Mouse (Mus musculus) erythroblast, adult 5-6 weeks (primary cell): ENCODE data around the gene Pheta1. TPM values are rescaled to one million over a fixed set of nuclear protein-coding genes. Genes with fewer than 3 reads are reported as not detected.

Source experiments
- ATAC-seq: replicated peaks from 2 replicates; pipeline ENCODE4 v1.8.0; 2016; ENCODE audit warnings: moderate number of reproducible peaks, mild to moderate bottlenecking, moderate TSS enrichment, inconsistent platforms; ENCODE audit not compliant: poor library complexity, low FRiP score, severe bottlenecking
- total RNA-seq, 2 experiments: library from RNA; stranded (forward) in 1 of 2; stranded (reverse) in 1 of 2; fragments of 150-400 nt in 1 of 2; fragments of 200-764, 138-1000 nt in 1 of 2; gene quantifications; 2 replicates each; pipeline versions ENCODE4 v1.2.3 to v1.2.4; 2015 to 2017; ENCODE audit warnings: low replicate concordance in 2 of 2

Pheta1 gene
- total RNA-seq, 2 experiments from 2014 or later = 0.19 TPM; not detected in 1

DNA sequence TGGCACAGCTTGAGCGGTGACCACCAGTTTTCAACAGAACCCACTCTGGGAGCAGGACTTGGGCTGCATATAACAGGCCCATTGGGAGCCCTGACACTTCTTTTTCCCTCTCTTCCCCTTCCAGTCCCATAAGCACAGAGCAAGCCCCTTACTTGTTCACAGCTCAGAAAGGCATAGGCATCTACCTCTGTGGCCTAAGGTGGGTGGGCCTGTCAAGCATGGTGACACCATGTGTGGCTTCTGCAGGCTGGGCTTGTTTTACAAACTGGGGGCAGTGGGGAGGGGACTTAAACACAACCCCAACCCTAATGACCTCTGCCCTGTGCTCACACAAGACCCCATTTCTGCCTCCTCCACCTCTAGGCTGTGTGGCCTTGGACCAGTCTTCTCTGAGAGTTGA lies 25.1 kb upstream of the Pheta1 start:
- ATAC-seq = no peak

DNA sequence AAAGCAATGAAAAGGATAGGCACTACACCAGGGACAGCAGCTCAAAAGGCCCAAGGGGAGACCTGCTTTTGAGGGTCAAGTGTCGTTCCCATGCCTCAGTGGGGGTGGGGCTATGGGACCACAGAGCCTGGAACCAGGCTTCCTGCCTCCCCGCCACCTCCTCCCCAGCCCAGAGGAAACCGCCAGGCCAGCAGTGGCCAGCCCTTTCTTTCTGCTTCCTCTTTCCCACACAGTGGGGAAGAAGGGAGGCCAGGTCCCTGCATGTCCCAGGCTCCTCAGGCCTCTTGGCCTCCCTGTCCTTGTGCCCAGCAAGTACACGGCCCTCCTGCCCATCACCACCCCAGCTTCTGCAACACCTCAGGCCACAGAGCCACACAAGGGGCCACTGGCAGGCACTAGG lies 24.7 kb upstream of the Pheta1 start:
- no peak for ATAC-seq

DNA sequence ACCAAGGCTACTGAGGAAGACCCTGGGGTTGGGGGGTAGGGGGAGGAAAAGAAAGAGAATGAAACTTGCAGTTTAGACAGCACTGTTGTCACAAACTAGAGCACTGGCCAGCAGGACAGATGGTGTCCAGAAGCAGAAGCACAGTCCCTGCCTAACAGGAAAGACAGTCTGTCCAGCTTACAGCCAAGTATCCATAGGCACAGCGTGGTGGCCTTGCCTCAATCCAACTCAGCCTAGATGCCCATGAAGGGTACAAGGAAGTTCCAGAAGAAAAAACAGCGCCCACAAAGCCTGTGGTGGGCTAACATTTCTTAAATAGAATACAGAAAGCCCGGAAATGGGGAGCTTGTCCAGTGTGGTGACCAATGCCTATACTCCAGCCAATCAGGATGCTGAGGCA lies 23.2 kb upstream of the Pheta1 start:
- no peak for ATAC-seq

DNA sequence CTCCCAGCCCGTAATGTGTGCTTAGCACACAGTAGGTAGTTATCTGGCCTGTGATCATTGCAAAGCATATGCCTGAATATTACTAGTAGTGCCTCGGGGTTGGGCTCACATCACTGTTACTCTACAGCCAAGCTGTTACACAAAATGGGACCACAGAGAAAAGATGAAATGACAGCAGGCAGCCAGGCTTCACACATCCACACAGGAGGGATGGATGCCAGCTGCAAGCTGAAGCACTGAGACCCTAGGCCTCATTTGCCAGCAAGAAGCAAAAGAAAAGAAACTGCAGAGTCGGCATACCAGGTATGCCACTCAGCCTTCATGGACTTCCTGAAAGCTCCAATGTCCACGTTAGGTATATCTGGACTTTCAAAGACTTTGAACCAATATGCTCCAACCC lies 20.9 kb upstream of the Pheta1 start:
- no peak for ATAC-seq

DNA sequence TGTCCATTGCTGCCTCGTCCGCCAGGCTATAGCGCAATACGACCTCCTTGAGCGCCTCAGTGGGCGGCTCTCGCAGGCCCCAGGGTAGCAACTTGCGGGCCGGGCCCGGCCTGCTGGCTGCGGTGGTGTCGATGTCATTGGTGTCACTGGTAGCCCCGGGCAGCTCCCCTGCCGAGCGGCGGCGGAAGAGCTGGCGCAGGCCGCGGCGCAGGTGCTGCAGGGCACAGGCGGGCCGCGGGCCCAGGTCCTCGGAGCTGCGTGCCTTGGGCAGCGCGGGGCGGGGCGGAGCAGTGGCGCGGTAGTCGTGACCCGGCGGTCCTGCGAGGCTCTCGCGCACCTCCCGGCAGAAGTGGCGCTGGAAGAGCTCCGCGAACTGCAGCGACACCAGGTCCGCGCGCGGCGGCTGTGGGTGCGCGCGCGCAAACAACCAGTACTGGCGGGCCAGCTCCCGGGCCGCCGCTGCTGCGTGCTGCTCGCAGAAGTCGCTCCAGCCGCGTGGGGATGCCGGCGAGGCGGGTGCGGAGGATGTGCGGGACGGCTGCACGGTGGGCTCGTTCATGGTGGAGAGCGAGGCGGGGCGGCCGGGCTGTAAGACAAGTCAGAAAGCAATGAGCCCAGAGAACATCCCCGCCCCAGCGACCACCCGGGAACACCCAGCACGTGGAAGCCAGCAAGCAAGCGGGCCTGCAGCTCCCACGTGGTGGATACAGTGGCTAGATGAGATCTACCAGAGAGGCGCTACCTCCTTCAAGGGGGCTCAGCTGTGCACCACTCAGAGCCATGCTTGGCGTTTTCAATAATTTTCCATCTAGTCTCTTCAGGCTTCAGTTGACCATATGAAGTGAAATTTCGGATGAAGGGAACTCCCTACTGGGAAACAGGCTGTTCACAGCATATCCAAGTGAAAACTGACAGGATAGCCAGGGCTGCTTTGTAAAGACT lies 20.0 kb upstream of the Pheta1 start:
- no peak for ATAC-seq

DNA sequence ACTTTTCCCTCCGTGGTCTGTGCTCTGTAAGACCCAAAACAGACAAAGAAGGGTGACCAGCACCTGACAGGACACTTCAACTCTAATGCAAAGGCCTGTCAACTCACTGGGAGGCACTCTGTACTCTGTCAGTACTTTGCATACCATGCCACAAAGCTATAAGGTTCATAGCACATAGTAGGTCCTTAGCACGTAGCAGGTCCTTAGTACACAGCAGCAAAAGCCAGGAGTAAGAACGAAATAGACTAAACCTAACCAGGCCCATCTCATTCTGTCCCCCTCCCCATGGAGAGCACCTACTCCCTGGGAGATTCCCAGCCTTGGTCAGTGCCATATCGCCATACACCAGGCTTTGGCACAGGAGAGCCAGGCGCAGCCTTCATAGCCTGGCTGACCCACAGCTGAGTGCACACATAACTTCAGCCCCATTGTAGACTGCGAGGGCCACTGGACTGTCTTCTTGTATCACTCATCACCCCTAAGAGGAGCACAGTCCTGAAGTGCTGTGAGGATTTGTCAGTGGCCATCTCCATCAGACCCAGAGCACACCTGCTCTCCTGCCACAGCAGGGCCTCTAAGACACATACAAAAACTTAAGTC lies 17.7 kb upstream of the Pheta1 start:
- no peak for ATAC-seq

DNA sequence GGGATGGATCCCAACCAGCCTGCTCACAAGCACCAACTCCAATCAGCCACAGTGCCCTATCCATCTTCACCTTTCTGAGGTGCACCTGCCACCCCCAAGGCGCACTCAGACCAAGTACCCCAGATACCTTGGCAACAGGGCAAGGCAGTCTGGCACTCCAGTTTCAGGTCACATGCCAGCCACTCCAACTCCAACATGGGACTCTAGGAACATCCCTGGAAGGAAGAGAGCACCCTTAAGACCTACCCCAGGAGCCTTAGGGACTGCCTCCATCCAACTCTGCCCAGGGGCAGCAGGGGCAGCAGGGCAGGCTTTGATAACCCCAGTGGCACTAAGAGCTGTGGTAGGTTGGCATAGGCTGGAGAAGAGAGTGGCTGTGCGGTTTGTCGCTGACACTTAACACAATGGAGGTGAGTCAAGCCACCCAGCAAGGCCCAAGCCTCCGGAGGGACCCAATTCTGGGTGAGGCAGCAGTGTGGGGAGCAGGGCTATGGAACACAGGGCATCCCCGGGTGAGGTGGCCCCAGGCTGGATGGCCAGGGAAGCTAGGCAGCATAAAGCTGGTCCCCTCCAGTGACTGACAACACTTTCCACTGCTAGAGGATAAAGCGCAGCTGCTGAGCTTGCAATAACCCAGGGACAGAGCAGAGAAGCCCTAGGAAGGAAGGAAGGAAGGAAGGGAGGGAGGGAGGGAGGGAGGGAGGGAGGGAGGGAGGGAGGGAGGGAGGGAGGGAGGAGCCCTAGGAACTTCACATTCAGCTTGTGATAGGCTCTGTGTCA lies 16.2 kb upstream of the Pheta1 start:
- no peak for ATAC-seq

DNA sequence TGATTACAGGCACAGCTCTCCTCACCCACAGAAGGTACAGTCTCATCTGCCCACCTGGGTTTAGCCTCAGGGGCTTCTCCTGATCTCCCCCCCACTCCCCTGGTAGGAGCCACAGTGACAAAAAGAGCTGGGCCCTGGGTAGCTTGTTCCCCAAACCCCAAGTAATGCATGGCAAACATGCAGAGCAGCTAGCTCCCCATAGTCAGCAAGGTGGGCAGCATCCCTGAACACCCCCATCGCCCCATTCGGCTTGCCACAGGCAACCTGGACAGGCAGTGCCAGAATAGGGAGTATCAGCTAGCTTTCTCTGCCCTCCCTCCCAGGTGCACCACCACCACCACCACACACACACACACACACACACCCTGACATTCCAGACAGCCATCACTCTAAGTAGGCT lies 15.6 kb upstream of the Pheta1 start:
- no peak for ATAC-seq

DNA sequence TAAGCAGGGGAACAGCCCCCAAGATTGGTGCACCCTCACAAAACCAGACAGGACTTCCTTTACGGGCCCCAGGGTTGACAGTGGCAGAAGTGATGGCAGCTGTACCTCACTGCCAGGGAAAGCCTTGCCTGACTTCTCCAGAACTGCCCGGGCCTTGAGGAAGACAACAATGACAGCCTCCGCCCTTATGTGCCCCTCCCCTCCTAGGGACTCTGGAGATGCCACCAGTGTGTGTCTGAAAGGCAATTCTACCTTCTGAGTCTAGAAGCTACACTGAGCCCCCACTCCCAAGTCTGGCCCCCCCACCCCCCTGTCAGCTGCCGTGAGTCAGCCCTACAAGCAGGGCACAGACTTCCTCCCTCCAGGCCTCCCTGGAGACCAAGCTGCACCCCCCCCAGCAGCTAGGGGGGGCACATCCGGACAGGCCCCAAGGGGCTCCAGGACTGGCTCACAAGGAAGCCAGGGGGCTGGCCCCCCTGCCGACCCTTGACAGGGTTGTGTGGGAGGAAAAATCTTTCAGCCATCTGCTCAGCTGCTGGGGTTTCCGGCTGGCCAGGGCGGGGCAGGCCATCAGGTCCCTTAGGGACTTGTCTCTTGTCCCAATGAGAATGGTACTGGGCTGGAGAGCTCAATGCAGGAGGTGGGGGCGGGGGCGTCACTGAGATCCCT lies 15.1 kb upstream of the Pheta1 start:
- no peak for ATAC-seq

DNA sequence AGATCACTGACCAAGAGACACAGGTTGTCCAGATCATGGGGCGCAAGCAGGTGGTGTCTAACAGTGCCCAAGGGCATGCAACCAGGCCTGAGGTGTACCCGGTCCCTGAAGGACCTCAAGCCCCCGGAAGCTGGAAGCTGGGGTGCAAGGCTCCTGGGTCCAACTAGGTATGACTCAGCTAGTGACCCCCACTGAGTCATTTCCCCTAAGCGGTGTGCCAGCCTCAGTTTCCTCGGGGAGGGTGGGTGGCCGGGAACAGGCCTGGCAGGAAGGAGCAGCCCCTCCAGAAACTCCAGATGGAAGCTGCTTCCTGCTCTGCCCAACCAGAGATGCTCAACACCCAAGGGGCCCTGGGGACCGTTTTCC lies 14.6 kb upstream of the Pheta1 start:
- ATAC-seq = no peak

DNA sequence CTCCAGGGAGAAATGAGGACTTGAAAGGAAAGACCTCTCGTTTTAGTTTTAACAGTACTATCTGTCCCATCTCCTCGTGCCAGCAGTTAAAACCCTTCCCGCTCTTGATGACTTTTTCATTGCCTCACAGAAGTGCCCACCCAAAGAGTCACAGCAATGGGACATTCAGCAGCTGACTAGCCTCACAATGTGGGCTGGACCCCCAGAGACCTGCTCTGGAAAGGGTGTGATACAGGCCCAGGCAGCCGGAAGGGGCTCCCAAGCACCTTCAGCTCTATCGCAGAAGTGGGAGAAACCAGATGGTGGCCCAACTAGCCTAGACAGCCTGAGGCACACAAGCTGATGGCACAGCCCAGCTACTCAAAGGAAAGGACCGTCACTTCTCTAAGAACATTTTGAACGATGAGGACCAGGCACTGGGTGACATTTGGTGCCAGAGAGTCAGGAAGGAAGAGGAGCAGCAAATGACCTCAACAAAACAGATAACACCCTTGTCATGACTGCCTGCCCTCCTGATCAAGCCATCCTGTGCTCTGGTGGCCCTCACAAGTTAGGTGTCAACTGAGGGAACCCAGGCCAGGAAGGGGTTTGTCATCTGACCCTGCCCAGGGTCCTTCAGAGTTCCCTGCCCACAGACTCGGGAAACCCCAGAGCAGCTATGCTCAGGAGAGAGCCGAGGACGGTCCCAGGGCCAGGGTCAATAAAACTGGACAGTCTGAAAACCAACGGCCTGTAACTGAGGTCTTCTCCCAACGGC lies 13.6 kb upstream of the Pheta1 start:
- ATAC-seq = no peak

DNA sequence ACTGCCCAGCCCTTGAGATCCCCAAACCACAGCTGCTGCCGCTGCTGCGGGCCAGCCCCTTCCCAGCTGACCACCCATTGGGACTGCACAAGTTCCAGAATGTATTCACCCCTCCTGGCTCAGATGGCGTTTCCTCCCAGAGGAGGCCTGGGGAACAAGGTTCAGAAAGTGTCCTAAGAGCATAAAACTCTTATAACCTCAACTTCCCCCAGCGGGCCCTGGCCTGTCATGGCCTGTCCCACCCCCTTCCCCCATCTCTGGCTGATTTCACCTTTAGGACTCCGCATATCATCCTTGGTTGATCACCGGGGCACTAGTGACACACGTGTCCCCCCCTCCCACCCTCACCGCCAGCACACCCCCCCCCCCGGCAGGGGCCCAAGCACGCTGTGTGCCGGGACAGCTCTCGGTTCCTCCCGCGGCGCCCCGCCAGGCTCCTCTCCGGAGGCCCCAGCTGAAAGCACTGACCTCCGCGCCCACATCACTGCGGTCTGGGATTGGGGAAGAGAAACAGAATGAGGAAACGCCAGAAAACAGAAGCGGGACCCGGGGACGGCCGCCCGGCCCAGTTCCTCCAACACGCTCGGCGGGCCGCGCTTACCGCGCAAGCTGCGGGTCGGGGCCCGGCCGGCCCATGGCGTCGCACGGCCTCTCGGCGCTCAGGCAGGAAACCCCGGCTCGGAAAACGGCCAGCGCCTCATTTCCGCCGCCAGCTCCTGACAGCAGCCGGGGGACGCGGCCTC lies 12.7 kb upstream of the Pheta1 start:
- no peak for ATAC-seq

DNA sequence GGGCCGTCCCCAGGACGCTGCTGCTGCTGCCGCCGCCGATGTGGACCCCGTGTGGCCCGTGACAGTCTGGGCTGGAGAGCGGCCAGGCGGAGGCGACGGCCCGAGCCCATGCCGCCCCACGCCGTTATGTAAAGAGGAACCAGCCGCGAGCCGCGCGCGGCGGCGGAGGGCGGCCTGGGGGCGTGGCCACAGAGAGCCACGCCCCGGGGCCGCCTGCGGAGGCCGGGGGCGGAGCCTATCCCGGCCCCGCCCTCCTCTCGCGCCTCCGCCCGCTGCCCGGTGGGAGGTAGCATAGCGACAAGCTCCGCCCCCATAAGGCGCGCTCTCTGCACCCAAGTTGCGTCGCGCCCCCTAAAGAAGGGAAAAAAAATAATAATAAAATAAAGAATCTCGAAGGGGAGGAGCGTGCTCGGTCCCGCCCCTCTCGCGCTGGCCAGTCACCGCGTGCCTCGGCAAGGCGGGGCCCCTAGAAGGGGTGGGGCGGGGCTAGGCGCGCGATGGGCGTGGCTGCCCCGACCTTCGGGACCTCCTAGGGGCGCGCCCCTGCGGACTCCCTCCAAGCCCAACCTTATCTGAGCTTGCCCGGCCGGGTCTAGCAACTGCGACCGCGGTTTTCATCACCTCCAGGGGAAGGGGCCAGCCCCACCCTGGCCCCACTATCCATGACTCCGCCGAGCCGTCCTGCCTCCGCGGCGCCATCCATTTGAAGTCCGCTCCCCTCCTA lies 11.9 kb upstream of the Pheta1 start:
- peak; percentile 73 for ATAC-seq

DNA sequence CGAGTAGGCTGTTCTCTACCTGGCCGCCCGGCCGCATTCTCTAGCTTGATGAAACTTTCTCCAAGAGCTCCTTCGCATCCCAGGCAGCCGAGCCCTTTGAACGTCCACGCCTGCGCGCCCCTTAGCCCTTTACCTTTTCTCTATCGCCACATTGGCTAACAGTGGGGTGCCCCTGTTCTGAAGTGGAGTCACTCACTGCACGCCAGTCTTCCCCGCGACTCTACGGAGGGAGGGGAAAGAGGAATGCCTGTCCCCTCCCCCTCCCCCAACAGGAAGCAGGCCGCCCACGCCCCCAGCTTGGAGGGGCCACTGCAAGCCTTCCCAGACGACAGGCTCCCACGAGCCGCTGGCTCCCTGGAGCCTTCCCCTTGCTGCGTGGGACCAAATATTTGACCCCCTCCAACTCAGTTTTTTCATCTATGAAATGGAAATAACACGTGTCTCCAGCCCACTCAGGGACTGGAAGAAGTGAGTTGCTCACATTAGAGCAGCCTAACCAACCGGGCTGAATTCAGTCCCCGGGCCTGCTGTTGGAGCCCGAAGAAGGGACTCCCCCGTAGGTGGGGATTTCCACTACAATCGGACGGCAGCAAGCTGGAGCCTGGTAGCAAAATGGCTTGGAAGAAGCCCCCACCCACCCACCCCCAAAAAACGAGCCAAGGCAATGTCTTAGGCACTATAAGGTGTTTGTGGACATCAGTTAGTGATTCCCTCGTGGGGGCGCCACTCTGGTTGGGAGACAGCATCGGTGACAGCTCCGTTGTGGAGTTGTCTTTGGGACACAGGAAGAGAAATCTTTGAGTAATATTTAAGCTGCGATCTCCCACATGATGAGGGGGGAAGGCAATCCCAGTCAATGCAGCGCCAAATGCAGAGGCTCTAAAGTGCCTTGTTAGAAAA lies 11.1 kb upstream of the Pheta1 start, which contains the start of gene Sh2b3:
Gene Sh2b3 (minus strand): TSS at position 206 of the 900 bp plus-strand sequence.
- no peak; the same call in 1 of the 2 replicates for ATAC-seq

DNA sequence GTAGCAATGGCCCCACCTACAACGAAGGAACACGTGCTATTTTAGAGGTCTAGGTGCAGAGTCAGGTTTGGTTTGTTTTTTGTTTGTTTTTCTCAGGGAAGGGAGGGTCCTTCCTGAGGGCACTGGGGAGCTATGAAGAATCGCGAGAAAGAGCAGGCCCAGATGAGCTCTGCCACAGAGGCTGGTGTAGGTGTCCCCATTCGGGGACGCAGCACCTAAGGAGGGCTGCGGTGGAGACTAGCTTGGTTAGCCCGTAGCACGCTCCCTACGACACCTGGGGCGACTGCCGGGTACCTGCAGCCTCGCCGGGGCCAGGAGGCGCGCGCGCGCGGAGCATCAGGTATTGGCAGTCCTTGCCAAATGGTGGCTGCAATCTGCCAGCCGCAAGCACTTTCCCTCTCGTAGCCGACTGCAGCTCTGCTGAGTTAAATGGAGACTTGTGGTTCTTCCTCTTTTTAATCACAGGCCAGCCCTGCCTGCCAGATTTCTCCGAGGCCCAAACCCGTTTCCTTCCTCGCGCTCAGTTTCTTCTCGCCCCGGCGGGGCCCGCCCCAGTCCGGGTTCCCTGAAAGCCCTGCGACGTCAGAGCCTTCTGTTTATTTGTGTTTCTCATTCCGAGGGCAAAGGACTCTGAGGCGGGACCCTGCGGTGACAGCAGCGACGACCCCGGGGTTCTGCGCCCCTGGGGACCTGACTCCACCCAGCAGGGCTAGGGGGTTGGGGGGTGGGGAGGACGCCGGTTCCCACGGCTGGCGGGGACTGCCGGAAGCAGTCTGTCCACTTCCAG lies 10.2 kb upstream of the Pheta1 start:
- ATAC-seq = no peak

DNA sequence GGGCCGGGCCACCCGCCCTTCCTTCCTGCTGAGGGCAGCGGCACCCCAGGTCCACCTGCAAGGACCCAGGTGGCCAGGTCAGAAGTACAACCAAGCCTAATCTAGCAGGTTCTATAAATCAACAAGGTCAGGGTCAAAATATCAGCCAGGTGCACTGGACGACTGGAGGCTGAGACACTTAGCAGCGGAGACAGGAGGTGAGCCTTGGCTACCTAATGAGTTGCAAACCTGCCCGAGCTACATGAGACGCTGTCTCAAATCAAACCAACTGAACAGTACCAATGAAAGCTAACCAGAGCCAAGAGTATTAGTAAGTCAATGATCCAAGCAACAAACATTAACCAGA lies 9.7 kb upstream of the Pheta1 start:
- no peak for ATAC-seq
